In the genomic region with DNA sequence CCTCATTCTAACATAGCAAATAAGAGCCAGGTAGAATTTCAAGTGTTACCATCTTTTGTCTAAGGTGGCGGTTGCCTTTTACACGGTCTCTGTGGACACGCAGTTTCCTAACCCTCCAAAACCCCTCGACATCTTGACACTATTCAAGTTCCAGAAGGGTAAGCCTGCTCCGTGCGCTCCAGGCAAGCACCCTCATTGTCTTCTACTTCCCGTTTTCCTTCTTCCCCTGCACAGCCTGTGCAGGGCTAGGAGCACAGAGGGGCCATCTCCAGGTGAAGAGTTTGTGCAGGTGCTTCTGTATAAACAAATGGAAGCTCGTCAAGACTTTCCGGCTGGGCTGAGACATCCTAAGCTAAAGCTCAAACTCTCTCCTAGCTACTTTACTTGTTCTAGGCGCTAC, we compare ENCODE assay signal across 14 mouse cellular contexts. TPM values are rescaled to one million over a fixed set of nuclear protein-coding genes. Genes with fewer than 3 reads are reported as not detected.
DNase-seq lines count a peak whose midpoint lies in the region; ATAC-seq and TF ChIP-seq lines count a peak whose summit lies in the region.
"Had no signal": no experiment of that assay in that cellular context is flagged by ENCODE, and none has a peak within 500 bp of the region (broad histone marks: within the 10 kb centered on the region; RNA-seq: fewer than 3 reads in every experiment).

No protein-coding gene starts in this region.

- H3K4me2 ChIP-seq in heart, embryonic 13.5 days: peak overlapping the region; percentile 76
- H3K4me2 ChIP-seq in neural tube, embryonic 13.5 days: no peak overlapping the region
- H3K4me2 ChIP-seq in neural tube, embryonic 15.5 days: no peak overlapping the region
- peak overlapping the region; percentile 96 for H3K4me2 ChIP-seq in liver, embryonic 13.5 days

- H3K9ac ChIP-seq in heart, embryonic 13.5 days: no peak overlapping the region
- no peak overlapping the region for H3K9ac ChIP-seq in neural tube, embryonic 13.5 days
- H3K9ac ChIP-seq in neural tube, embryonic 15.5 days (replicated peaks): no peak overlapping the region
- peak overlapping the region; percentile 87 for H3K9ac ChIP-seq in liver, embryonic 13.5 days

- H3K27ac ChIP-seq in heart, embryonic 13.5 days (replicated peaks): no peak overlapping the region
- no peak overlapping the region for H3K27ac ChIP-seq in neural tube, embryonic 13.5 days (replicated peaks)
- no peak overlapping the region for H3K27ac ChIP-seq in neural tube, embryonic 15.5 days (replicated peaks)
- H3K27ac ChIP-seq in liver, embryonic 13.5 days: peak overlapping the region; percentile 97; the same call in 1 of the 2 replicates

- no peak for DNase-seq in heart, adult 8-10 months (ENCODE audit: low spot score)
- no peak for DNase-seq in liver, embryonic 13.5 days
- DNase-seq in lung, adult 2 months: no peak
- DNase-seq in urinary bladder, postnatal 14 days (ENCODE audit: low spot score): no peak
- DNase-seq: adrenal gland, postnatal 14 days; B cell, adult 2 months; embryo, embryonic 11 days; gastrocnemius, postnatal 36 days; heart, postnatal 10 days had no signal

- no peaks in the 10 kb centered on the region for H3K27me3 ChIP-seq in heart, embryonic 13.5 days (replicated peaks)
- no peaks in the 10 kb centered on the region for H3K27me3 ChIP-seq in neural tube, embryonic 13.5 days
- H3K27me3 ChIP-seq in neural tube, embryonic 15.5 days (replicated peaks): no peaks in the 10 kb centered on the region
- no peaks in the 10 kb centered on the region for H3K27me3 ChIP-seq in liver, embryonic 13.5 days
- H3K27me3 ChIP-seq: lung, embryonic 15.5 days had no signal

- no peak for TF ChIP-seq POLR2A in lung, adult 2 months (IDR thresholded peaks at IDR 0.05; ENCODE audit: borderline replicate concordance, extremely low read depth, low read depth, low read length)

- H3K9me3 ChIP-seq in heart, embryonic 13.5 days: no peaks in the 10 kb centered on the region
- no peaks in the 10 kb centered on the region for H3K9me3 ChIP-seq in neural tube, embryonic 13.5 days
- H3K9me3 ChIP-seq in neural tube, embryonic 15.5 days (replicated peaks): no peaks in the 10 kb centered on the region
- H3K9me3 ChIP-seq in liver, embryonic 13.5 days (replicated peaks): no peaks in the 10 kb centered on the region
- H3K9me3 ChIP-seq: limb, embryonic 10.5 days; lung, embryonic 15.5 days had no signal

- ATAC-seq in heart, embryonic 13.5 days (ENCODE audit: extremely low read depth, insufficient number of reproducible peaks, low FRiP score, low TSS enrichment): no peak
- ATAC-seq in neural tube, embryonic 13.5 days (ENCODE audit: low read depth): no peak
- no peak for ATAC-seq in neural tube, embryonic 15.5 days (ENCODE audit: low FRiP score)
- ATAC-seq in liver, embryonic 13.5 days (ENCODE audit: low read depth): no peak

- no peak for TF ChIP-seq CTCF in lung, adult 2 months (IDR thresholded peaks at IDR 0.05; ENCODE audit: insufficient read depth, low read length)

- peaks cover 3% of the 10 kb centered on the region for H3K36me3 ChIP-seq in heart, embryonic 13.5 days
- 0 out of 2 replicates have a peak, but pooled peaks cover under 1% of the 10 kb centered on the region for H3K36me3 ChIP-seq in neural tube, embryonic 13.5 days
- no peaks in the 10 kb centered on the region for H3K36me3 ChIP-seq in neural tube, embryonic 15.5 days
- H3K36me3 ChIP-seq in liver, embryonic 13.5 days: peaks cover 3% of the 10 kb centered on the region
- H3K36me3 ChIP-seq: lung, embryonic 15.5 days had no signal

- H3K4me3 ChIP-seq in heart, embryonic 13.5 days: no peak overlapping the region
- H3K4me3 ChIP-seq in neural tube, embryonic 13.5 days: 0 out of 2 replicates have a peak overlapping the region, but pooled peaks have one; percentile 85
- no peak overlapping the region for H3K4me3 ChIP-seq in neural tube, embryonic 15.5 days (replicated peaks)
- peak overlapping the region; percentile 89; the same call in 1 of the 2 replicates for H3K4me3 ChIP-seq in liver, embryonic 13.5 days (replicated peaks)
- no peak overlapping the region for H3K4me3 ChIP-seq in lung, adult 2 months (replicated peaks; ENCODE audit: extremely low read depth, low read depth, low read length)

- WGBS in heart, embryonic 13.5 days: 86% methylated on average over 10 of the region's 10 CpGs
- WGBS in neural tube, embryonic 13.5 days: 95% methylated on average over 10 of the region's 10 CpGs
- 95% methylated on average over 10 of the region's 10 CpGs for WGBS in neural tube, embryonic 15.5 days
- 55% methylated on average over 10 of the region's 10 CpGs for WGBS in liver, embryonic 13.5 days (ENCODE audit: insufficient replicate concordance)
- WGBS in lung, adult 2 months: 73% methylated on average over 10 of the region's 10 CpGs

- peaks cover 28% of the 10 kb centered on the region for H3K4me1 ChIP-seq in heart, embryonic 13.5 days
- peaks cover 30% of the 10 kb centered on the region for H3K4me1 ChIP-seq in neural tube, embryonic 13.5 days (replicated peaks)
- peaks cover 24% of the 10 kb centered on the region for H3K4me1 ChIP-seq in neural tube, embryonic 15.5 days
- H3K4me1 ChIP-seq in liver, embryonic 13.5 days (replicated peaks): peaks cover 45% of the 10 kb centered on the region
- H3K4me1 ChIP-seq in lung, adult 2 months (ENCODE audit: control insufficient read depth, insufficient read depth, low read length): no peaks in the 10 kb centered on the region; the same call in 1 of the 2 replicates

RNA-seq across cellular contexts. Expression of a gene that starts 1.4 kb away (rescaled TPM):
- 11.6 and 12.1 TPM in 2 replicates for polyA plus RNA-seq in heart, embryonic 13.5 days (2015; fragmentation: Nextera tagmentation; extraction: Ambion mirVana)
- total RNA-seq in heart, adult 8-10 months (2022): 10 to 100 TPM in 1 of 4 experiments, 1 to 10 TPM in 3; 6.6 to 11.4 (median 8.3) TPM
- 22.5 and 24.7 TPM in 2 replicates for polyA plus RNA-seq in neural tube, embryonic 13.5 days (2015; fragmentation: Nextera tagmentation; extraction: Ambion mirVana)
- polyA plus RNA-seq in neural tube, embryonic 15.5 days (2015; fragmentation: Nextera tagmentation; extraction: Ambion mirVana): 12.0 and 14.9 TPM in 2 replicates
- 10.5 and 13.3 TPM in 2 replicates for polyA plus RNA-seq in liver, embryonic 13.5 days (2015; fragmentation: Nextera tagmentation; extraction: Ambion mirVana)
- polyA plus RNA-seq in lung, adult 2 months (2012; rRNA removed): 3.1 and 4.2 TPM in 2 replicates

RNA-seq across cellular contexts. Expression of a gene that starts 16.0 kb away (rescaled TPM):
- polyA plus RNA-seq in heart, embryonic 13.5 days (2015; fragmentation: Nextera tagmentation; extraction: Ambion mirVana): 10.4 and 11.0 TPM in 2 replicates
- total RNA-seq in heart, adult 8-10 months (2022): 10 to 100 TPM; 26.5 to 29.6 (median 28.6) TPM
- 18.1 and 20.3 TPM in 2 replicates for polyA plus RNA-seq in neural tube, embryonic 13.5 days (2015; fragmentation: Nextera tagmentation; extraction: Ambion mirVana)
- 14.2 and 15.1 TPM in 2 replicates for polyA plus RNA-seq in neural tube, embryonic 15.5 days (2015; fragmentation: Nextera tagmentation; extraction: Ambion mirVana)
- 5.5 and 6.0 TPM in 2 replicates for polyA plus RNA-seq in liver, embryonic 13.5 days (2015; fragmentation: Nextera tagmentation; extraction: Ambion mirVana)
- 16.4 and 19.8 TPM in 2 replicates for polyA plus RNA-seq in lung, adult 2 months (2012; rRNA removed)

Comparison
In these comparisons a context has a peak if more than half of its experiments do, and no peak if none do; other contexts are left out.
1. H3K4me3 ChIP-seq: peak in neural tube, embryonic 13.5 days (single experiment) and liver, embryonic 13.5 days (single experiment); none in heart, embryonic 13.5 days (single experiment), neural tube, embryonic 15.5 days (single experiment) and lung, adult 2 months (single experiment).
2. H3K4me2 ChIP-seq: peak in heart, embryonic 13.5 days (single experiment) and liver, embryonic 13.5 days (single experiment); none in neural tube, embryonic 13.5 days (single experiment) and neural tube, embryonic 15.5 days (single experiment).